Mouse (Mus musculus): ENCODE data around the gene Bhlhe40. TPM values are rescaled to one million over a fixed set of nuclear protein-coding genes. Genes with fewer than 3 reads are reported as not detected.

Gene Bhlhe40
- 14.9 and 27.1 TPM in 2 replicates for polyA plus RNA-seq (2015; fragmentation: Nextera tagmentation; extraction: Ambion mirVana)

DNA sequence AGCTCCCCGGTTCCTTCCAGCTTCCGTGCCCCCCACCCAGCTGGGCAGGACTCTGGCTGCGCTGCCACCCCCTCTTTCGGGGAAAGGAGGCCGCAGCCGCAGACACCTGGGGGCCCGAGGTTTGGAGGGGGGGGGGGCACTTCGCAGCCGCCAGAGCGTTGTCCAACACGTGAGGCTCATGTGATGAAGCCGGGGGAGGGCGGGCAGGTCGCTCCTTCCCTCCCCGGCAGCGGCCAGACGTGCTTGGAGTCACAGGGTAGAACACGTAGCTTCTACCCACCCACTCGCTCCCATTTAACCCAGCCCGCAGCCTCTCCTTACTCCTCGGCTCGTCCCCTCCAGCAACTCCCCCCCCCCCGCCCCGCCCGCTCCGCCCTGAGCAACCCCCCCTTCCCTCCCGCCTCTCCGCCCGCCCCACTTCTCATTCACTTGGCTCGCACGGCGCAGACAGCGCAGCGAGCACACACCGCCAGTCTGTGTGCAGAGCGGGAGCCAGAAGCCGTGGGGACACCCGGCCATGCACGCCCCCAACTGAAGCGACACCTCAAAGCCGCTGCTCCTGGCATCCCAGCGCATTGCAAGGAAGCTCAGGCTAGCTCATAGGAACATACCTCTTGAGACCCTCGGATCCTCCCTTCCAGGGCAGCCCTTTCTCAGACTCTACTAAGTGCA lies at the start of gene Bhlhe40:
Gene Bhlhe40, plus strand, starts transcription at position 424 of the 672 bp plus-strand sequence.
- ATAC-seq, result peak; percentile 88
- under 1% methylated on average over 18 of the region's 43 CpGs for WGBS

DNA sequence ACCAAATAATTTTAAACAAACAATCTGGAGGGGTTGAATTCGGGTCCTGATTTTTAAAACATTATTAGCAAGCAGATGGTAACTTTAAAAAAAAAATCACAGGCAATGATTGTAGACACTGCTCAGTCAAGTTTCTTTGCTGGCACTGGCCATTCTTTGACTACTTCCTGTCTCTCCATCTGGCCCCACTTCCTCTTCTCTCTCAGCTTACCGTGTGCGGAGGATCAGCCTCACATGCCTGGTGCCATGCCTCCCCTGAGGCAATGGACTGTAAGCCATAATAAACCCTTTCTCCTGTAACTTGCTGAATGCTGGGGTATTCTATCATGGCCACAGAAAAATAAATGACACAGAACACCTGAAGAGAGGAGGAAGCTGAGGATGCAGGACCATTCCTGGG lies 48.8 kb upstream of the Bhlhe40 start:
- no peaks in the 10 kb centered on the region for H3K36me3 ChIP-seq (ENCODE audit: insufficient read depth, low read length)
- H3K9ac ChIP-seq (replicated peaks; ENCODE audit: low read depth), result no peak overlapping the region
- no peaks in the 10 kb centered on the region for H3K27me3 ChIP-seq (replicated peaks; ENCODE audit: insufficient read depth, low read length)
- H3K27ac ChIP-seq (ENCODE audit: low read length), result no peak overlapping the region
- WGBS, result 37% methylated on average over 3 of the region's 3 CpGs
- no peaks in the 10 kb centered on the region; the same call in 1 of the 2 replicates for H3K4me1 ChIP-seq (ENCODE audit: insufficient read depth, low read depth, low read length)
- H3K9me3 ChIP-seq (ENCODE audit: low read length), result no peaks in the 10 kb centered on the region
- no peak overlapping the region for H3K4me2 ChIP-seq (replicated peaks; ENCODE audit: low read depth, low read length)
- ATAC-seq (no peak), DNase-seq (ENCODE audit: low spot score) (no peak)
- no peak overlapping the region for H3K4me3 ChIP-seq (ENCODE audit: low read depth, low read length)
- TF ChIP-seq EP300 (IDR thresholded peaks at IDR 0.05) (no peak), CTCF (IDR thresholded peaks at IDR 0.05) (no peak)

More for the DNA sequence above, at the start of gene Bhlhe40:
- peak; percentile 98 for DNase-seq (ENCODE audit: low spot score)
- Histone ChIP-seq H3K4me2 (replicated peaks; ENCODE audit: low read depth, low read length) (peak within 1 kb of the TSS; percentile 89), H3K9ac (replicated peaks; ENCODE audit: low read depth) (peak within 1 kb of the TSS; percentile 65), H3K27ac (ENCODE audit: low read length) (peak within 1 kb of the TSS; percentile 99), H3K4me1 (ENCODE audit: insufficient read depth, low read depth, low read length) (peaks cover 9% of the 10 kb centered on the region; the same call in 1 of the 2 replicates), H3K27me3 (replicated peaks; ENCODE audit: insufficient read depth, low read length) (no peaks in the 10 kb centered on the region), H3K36me3 (ENCODE audit: insufficient read depth, low read length) (peaks cover 11% of the 10 kb centered on the region; the same call in 1 of the 2 replicates), H3K4me3 (ENCODE audit: low read depth, low read length) (peak within 1 kb of the TSS; percentile 67), H3K9me3 (ENCODE audit: low read length) (no peaks in the 10 kb centered on the region)
- TF ChIP-seq CTCF (IDR thresholded peaks at IDR 0.05), result peak; percentile 11; the same call in 1 of the 2 replicates
- TF ChIP-seq EP300 (IDR thresholded peaks at IDR 0.05), result peak; percentile 73

DNA sequence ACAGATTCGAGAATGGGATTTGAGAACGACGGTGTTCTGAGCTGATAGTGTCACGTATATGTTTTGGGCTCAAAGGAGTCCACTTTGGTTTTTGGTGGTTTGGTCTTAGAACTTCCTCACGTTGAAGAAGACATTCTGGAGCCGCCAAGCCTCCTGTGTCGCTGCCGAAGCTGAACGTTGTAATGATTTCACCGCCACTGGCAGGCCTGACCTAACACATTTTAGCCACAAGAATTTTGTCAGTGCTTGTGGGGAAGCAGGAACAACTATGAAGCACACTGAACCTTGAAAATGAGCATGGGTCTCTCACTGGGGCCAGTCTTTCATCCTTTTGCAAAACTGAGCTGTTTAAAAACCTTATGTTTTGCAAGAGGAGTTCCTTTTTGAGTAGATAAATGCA lies 42.4 kb upstream of the Bhlhe40 start:
- Histone ChIP-seq H3K27me3 (replicated peaks; ENCODE audit: insufficient read depth, low read length) (no peaks in the 10 kb centered on the region), H3K4me3 (ENCODE audit: low read depth, low read length) (no peak overlapping the region), H3K9me3 (ENCODE audit: low read length) (no peaks in the 10 kb centered on the region), H3K27ac (ENCODE audit: low read length) (no peak overlapping the region), H3K4me1 (ENCODE audit: insufficient read depth, low read depth, low read length) (no peaks in the 10 kb centered on the region), H3K9ac (replicated peaks; ENCODE audit: low read depth) (no peak overlapping the region), H3K4me2 (replicated peaks; ENCODE audit: low read depth, low read length) (no peak overlapping the region), H3K36me3 (ENCODE audit: insufficient read depth, low read length) (no peaks in the 10 kb centered on the region)
- 80% methylated on average over 10 of the region's 10 CpGs for WGBS
- DNase-seq (ENCODE audit: low spot score) (no peak), ATAC-seq (no peak)
- TF ChIP-seq CTCF (IDR thresholded peaks at IDR 0.05) (no peak), EP300 (IDR thresholded peaks at IDR 0.05) (no peak)

DNA sequence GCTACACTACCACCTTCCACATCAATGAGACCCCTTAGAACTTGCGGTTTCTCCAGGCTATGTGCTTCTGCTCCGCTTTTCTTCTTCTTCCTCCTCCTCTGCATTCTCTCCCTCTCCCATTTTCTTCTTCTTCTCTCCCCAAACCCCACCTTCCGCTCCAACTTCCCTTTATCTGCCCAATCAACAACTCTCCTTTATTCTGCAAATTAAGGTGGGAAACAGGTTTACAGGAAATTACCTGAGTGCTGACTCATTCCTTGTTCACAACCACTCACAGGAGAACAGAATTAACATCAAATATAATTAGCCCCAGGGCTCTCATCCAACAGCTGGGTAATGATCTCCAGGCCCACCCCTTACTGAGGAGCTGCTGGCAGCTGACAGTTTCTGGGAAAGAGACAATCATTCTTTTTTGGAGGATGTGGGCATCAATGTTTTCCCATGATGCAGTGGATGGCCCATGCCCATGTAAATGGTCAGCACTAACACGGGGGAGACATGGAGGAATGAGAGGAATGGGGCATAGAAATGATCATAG lies 37.3 kb upstream of the Bhlhe40 start:
- WGBS, result 84% methylated on average over 4 of the region's 4 CpGs

DNA sequence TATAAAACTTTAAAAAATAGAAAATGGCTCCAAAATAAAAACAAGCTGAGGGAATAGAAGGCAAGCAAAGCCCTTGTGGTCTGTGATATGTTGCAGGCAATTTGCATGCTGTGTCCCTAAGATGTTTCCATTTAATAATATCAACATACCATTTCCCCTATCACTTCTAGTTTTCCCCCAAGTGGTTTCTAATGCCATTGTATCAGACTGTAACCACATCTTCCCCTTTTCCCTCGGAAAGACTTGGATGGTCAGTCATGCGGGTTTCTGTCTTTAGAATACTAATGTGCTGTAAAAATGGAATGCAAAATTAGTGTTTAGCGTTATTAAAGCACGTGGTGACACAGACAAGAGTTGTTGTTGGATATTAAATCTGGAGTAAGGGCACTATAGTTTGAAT lies 35.5 kb upstream of the Bhlhe40 start:
- TF ChIP-seq CTCF (IDR thresholded peaks at IDR 0.05) (no peak), EP300 (IDR thresholded peaks at IDR 0.05) (no peak)
- Histone ChIP-seq H3K4me3 (ENCODE audit: low read depth, low read length) (no peak overlapping the region), H3K4me1 (ENCODE audit: insufficient read depth, low read depth, low read length) (no peaks in the 10 kb centered on the region), H3K27ac (ENCODE audit: low read length) (no peak overlapping the region), H3K36me3 (ENCODE audit: insufficient read depth, low read length) (no peaks in the 10 kb centered on the region), H3K9ac (replicated peaks; ENCODE audit: low read depth) (no peak overlapping the region), H3K4me2 (replicated peaks; ENCODE audit: low read depth, low read length) (no peak overlapping the region), H3K9me3 (ENCODE audit: low read length) (no peaks in the 10 kb centered on the region), H3K27me3 (replicated peaks; ENCODE audit: insufficient read depth, low read length) (no peaks in the 10 kb centered on the region)
- 82% methylated on average over 4 of the region's 4 CpGs for whole genome bisulfite sequencing
- no peak for DNase-seq (ENCODE audit: low spot score)
- ATAC-seq, result no peak

More for the DNA sequence above, 37.3 kb upstream of the Bhlhe40 start:
- Histone ChIP-seq H3K4me3 (ENCODE audit: low read depth, low read length) (no peak overlapping the region), H3K27ac (ENCODE audit: low read length) (no peak overlapping the region), H3K4me2 (replicated peaks; ENCODE audit: low read depth, low read length) (no peak overlapping the region), H3K4me1 (ENCODE audit: insufficient read depth, low read depth, low read length) (no peaks in the 10 kb centered on the region), H3K27me3 (replicated peaks; ENCODE audit: insufficient read depth, low read length) (no peaks in the 10 kb centered on the region), H3K9me3 (ENCODE audit: low read length) (no peaks in the 10 kb centered on the region), H3K36me3 (ENCODE audit: insufficient read depth, low read length) (no peaks in the 10 kb centered on the region), H3K9ac (replicated peaks; ENCODE audit: low read depth) (no peak overlapping the region)
- no peak for DNase-seq (ENCODE audit: low spot score)
- no peak for ATAC-seq
- TF ChIP-seq EP300 (IDR thresholded peaks at IDR 0.05) (no peak), CTCF (IDR thresholded peaks at IDR 0.05) (no peak)

DNA sequence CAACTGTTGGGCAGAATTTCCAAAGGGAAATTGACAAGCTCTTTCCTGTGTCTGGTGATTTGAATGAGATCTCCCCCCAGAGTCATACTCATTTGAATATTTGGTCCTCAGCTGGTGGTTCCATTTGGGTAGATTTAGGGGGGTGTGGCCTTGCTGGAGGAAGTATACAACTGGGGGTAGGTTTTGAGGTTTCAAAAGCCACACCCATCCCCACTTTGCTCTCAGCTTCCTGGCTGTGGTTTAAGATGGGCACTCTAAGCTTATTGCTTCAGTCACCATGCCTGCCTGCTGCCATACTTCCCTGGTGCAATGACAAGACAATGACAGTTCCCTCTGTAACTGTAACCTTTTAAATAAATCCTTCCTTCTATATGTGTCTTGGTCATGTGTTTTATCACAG lies 29.7 kb upstream of the Bhlhe40 start:
- Histone ChIP-seq H3K9me3 (ENCODE audit: low read length) (no peaks in the 10 kb centered on the region), H3K4me3 (ENCODE audit: low read depth, low read length) (no peak overlapping the region), H3K4me1 (ENCODE audit: insufficient read depth, low read depth, low read length) (no peaks in the 10 kb centered on the region), H3K36me3 (ENCODE audit: insufficient read depth, low read length) (no peaks in the 10 kb centered on the region), H3K27ac (ENCODE audit: low read length) (no peak overlapping the region), H3K4me2 (replicated peaks; ENCODE audit: low read depth, low read length) (no peak overlapping the region), H3K9ac (replicated peaks; ENCODE audit: low read depth) (no peak overlapping the region), H3K27me3 (replicated peaks; ENCODE audit: insufficient read depth, low read length) (no peaks in the 10 kb centered on the region)
- DNase-seq (ENCODE audit: low spot score) (peak; percentile 33), ATAC-seq (no peak)
- TF ChIP-seq CTCF (IDR thresholded peaks at IDR 0.05), result no peak
- no peak for TF ChIP-seq EP300 (IDR thresholded peaks at IDR 0.05)

Data from lung, postnatal 0 days (tissue).